Mouse (Mus musculus): Measurements from ENCODE around the gene Rcc1l.

The Rcc1l gene

DNA sequence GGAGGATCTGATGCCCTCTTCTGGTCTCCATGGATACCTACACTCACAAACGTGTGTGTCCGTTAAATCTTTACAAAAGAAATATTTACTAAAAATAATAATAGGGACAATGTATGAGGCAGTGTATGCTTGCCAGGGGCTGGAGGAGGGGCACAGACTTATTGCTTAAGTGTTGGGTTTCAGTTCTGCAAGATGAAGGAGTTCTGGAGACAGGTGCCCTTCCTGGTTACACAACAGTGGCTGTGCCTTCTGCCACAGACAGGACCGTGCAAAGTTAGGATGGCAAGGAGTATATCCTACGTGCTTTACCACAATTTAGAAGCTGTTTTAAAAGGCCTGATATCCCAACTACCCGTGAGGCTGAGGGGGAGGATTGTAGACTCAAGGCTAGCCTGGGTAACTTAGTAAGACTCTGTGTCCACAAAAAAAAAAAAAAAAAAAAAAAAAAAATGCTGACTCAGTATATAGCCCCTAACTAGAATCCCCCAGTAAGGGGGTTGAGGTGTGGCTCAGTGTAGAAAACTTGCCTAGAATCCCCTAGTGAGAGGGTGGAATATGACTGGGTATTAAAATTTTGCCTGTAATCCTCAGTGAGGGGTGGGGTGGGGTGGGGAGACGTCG is 60.8 kb downstream of the Rcc1l start:
- DNase-seq (ENCODE audit: low read depth, low spot score), result no peak

DNA sequence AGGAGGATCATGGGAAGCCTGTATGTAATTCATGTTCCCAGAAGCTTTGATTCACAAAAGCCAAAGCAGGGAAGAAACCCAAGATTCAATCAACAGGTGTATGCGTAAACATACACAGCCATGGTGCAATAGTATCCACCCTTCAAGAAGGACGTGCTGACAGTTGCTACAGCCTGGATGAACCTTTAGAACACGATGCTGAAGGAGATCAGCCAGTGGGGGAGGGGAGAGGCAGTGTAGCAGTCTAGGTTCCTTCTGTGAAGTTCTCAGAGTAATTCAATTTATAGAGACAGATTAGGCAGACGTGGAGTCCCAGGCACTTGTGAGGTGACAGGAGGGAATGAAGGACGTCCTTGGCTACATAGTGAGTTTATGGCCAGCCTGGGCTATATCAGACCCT is 61.6 kb downstream of the Rcc1l start:
- no peak for DNase-seq (ENCODE audit: low read depth, low spot score)

DNA sequence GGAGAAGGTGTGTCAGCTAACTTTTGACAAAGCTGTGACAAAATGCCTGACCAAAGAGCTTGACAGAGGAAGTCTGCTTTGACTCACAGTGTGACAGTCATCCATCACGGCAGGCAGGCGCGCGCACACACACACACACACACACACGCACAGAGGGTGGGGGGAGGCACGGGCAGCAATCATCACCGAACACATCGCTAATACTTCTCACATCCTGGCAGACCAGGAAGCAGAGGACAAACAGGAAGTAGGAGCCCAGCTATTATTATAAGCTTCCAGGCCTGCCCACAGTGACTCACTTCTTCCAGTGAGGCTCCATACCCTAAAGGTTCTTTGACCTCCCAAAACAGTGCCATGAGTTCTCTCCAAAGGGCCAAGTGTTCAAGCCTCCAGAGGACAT is 70.7 kb downstream of the Rcc1l start:
- DNase-seq (ENCODE audit: low read depth, low spot score), result no peak

DNA sequence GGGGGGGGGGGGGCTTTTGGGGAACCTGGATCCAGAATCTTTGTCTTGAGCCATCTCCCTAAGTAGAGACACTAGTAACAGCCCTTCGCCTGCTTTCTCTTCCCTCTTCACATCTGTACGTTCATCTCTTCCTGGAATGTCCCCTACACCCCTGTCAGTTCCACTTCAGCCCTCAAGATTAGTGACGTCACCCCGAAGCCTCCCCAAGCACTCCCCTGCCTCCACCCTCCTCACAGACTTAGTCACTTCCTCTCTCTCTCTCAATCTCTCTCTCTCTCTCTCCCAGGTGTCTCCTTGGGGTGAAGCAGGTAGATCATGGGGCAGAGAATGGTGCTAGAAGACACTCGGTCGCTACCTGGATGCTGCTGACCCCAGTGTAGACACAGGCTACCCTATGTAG is 73.9 kb downstream of the Rcc1l start:
- DNase-seq (ENCODE audit: low read depth, low spot score), result no peak

DNA sequence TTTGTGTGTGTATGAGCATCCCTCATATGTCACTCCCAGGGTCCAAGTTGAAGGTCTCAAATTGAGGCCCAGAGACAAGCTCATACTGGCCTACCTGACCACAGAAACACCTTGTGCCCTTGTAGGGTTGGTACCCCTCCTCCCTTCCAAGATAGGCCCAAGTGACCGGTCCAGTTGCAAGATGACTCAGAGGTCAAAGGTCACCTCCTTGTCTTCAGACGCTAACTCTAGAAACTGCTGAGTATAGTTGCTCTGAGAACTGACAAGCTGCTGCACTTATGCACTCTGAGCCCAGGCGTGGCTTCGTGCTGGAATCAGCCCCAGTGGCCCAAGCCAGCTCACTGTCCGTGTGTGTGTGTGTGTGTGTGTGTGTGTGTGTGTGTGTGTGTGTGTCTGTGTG is 74.7 kb downstream of the Rcc1l start:
- DNase-seq (ENCODE audit: low read depth, low spot score), result no peak

DNA sequence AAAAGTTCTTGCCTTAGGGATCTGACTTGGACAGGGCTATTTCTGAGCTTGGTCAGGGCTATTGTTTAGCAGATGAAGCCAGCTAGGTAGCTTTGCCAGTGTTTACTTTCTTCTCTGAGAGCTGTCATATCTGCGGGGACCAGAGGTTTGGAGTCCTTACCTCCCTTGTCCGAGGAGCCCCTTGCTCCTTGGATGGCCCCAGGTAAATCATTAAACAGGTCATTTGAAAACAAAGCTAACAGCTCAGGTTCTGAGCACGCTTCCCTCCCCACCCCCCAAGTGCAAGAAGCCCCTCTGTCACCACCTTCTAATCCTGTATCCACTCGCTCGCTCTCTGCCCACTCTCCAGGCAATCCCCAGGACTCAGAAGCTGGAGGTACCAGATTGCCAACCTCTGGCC is 75.3 kb downstream of the Rcc1l start:
- DNase-seq (ENCODE audit: low read depth, low spot score), result no peak

DNA sequence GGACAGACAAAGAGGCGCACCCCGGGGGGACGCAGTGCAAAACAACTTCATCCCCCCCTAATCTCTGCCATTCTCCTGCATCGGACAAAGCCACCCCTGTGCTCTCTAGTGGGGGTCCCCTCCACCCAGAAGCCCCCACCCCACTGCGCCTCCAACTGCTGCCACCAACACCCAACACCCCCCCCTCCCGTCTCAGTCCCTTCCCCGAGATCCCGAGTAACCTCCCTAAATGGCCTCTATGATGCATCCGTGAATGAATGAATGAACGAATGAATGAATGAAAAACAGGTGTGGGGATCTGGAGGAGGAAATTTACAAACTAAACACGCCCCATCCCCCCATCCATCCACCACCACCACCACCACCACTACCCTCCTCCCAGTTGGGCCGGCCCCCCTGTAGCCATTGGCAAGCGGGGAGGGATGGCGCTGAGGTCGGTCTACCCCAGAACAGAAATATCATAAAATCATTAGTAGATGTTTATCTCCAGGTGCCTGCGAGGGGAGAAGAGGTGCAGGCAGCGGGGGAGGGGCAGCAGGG is 76.3 kb downstream of the Rcc1l start:
- no peak for DNase-seq (ENCODE audit: low read depth, low spot score)

DNA sequence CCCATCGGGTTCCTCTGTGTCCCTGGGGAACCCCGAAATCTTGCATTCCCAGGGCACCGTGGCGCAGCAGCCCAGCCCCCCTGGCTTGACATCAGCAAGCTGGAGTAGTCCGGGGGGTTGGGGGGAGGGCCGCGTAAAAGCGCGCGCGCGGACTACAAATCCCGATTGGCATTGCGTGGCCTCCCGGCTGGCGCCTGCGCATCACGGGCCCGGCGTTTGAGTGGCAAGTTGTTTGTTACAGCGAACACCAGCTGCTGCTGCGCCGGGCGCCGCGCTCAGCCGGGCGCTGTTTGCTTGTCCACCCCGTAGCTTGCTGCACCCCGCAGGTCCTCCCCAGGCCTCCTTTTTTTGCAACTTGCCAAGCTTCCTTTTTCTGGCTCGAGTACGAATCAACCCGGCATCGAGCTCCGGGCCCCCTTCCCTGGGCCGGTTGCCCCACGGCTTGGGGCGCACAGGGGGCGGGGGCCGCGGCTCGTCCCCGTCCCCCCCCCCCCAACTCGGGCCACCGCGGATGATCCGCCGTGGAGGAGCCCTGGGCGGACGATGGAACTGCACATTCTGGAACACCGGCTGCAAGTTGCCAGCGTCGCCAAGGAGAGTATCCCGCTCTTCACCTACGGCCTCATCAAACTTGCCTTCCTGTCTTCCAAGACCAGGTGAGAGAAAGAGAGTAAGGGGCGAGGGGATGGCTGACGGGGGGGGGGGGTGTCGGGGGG is 76.9 kb downstream of the Rcc1l start, which contains the start of gene Castor2:
Gene Castor2 (plus strand): TSS at position 216 of the 716 bp plus-strand sequence.
- DNase-seq (ENCODE audit: low read depth, low spot score), result no peak

DNA sequence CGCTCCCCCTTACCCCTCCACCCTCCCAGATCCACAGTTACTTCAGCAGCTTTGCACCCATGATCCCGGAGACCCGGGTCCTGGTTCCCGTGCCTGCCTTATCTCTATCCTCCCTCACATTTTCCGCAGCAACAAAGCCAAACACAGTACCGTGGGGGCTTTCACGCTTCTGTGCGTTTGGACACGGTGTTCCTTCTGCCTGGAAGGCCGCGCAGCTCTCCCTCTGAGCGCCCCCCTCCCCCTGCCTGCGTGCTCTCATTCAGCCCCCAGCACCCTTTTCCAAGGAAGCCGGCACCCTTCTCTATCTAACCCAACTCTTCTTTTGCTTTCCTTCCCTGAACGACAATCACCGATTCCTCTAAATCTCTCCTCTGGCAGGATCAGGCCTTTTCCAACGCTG is 77.6 kb downstream of the Rcc1l start:
- no peak for DNase-seq (ENCODE audit: low read depth, low spot score)

DNA sequence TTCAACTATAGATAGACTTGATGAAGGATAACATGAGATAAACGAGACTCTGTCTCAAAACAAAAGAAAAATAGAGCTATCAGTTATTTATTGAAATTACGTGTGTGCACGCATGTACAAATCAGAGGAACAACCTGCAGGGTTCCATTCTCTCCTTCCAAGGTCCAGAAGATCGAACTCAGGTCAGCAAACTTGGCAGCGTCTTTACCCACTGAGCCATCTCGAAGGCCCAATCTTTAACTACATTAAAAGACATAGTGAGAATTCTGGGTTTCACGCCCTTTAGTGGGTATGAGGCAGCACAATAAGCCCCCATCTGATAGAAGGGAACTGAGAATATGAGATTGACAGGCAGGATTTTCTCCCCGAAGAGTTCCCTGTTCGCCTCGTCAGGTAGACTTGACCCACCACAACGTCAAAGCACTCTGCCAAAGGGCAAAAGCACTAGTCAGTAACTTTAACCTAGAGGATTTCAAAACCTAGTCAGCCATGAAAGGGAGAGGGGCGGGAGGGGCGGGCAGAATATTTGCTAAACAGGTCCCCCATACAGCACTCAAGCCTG is 78.2 kb downstream of the Rcc1l start:
- no peak for DNase-seq (ENCODE audit: low read depth, low spot score)

All from c-Kit-negative CD71-positive TER-119-positive erythroid progenitor cells, embryonic 14.5 days (primary cell).